Mouse (Mus musculus) B cell, adult 62 days (primary cell): ENCODE data around the gene A030005K14Rik. TPM values are rescaled to one million over a fixed set of nuclear protein-coding genes. Genes with fewer than 3 reads are reported as not detected.

ENCODE experiments used
- total RNA-seq: library from RNA; stranded (reverse); gene quantifications from 4 replicates; pipeline ENCODE4 v1.2.4, GENCODE M21; 2023

A030005K14Rik gene
- not detected in 4 replicates for total RNA-seq

GRCm38 (mm10) chr1:83059278-83059677, at the start of gene A030005K14Rik:
TSS of gene A030005K14Rik (minus strand) at chr1:83059378.

GRCm38 (mm10) chr1:83060643-83061042, 1.5 kb upstream of the A030005K14Rik start, which contains the start of gene Krtap28-13:
TSS of gene Krtap28-13 (plus strand) at chr1:83060930.

GRCm38 (mm10) chr1:83044882-83045427, 14.2 kb downstream of the A030005K14Rik start, which contains the start of gene Gm47969:
TSS of gene Gm47969 (plus strand) at chr1:83044932.

GRCm38 (mm10) chr1:83042380-83042779, 16.8 kb downstream of the A030005K14Rik start, which contains the start of gene Krtap28-10:
TSS of gene Krtap28-10 (minus strand) at chr1:83042480.

GRCm38 (mm10) chr1:83038109-83038672, 21.0 kb downstream of the A030005K14Rik start, which contains the start of gene Slc19a3:
TSS of gene Slc19a3 (minus strand) at chr1:83038448.

Other genes with a start within 250 kb of the A030005K14Rik start
- gene Agfg1, start 219.9 kb downstream of the A030005K14Rik start, total RNA-seq: 52.8 to 57.3 TPM (median 55.1 TPM) in 4 replicates
- 0.72 to 1.8 TPM (median 1.4 TPM) in 4 replicates for gene A030005L19Rik, start 146.1 kb downstream of the A030005K14Rik start, total RNA-seq
- not detected in 4 replicates for gene A030014E15Rik, start 134.5 kb downstream of the A030005K14Rik start, total RNA-seq
- gene Gm6217, start 128.0 kb downstream of the A030005K14Rik start, total RNA-seq: not detected in 4 replicates
- not detected in 4 replicates for gene A030003K21Rik, start 116.0 kb downstream of the A030005K14Rik start, total RNA-seq
- gene Gm7544, start 103.4 kb downstream of the A030005K14Rik start, total RNA-seq: not detected in 4 replicates
- not detected in 4 replicates for gene Gm47955, start 99.1 kb downstream of the A030005K14Rik start, total RNA-seq
- not detected in 4 replicates for gene Gm47959, start 58.8 kb downstream of the A030005K14Rik start, total RNA-seq
- gene Slc19a3, start 20.9 kb downstream of the A030005K14Rik start, total RNA-seq: not detected in 4 replicates
- not detected in 4 replicates for gene Krtap28-10, start 16.9 kb downstream of the A030005K14Rik start, total RNA-seq
- not detected in 4 replicates for gene Gm47969, start 14.4 kb downstream of the A030005K14Rik start, total RNA-seq
- gene Krtap28-13, start 1.6 kb upstream of the A030005K14Rik start, total RNA-seq: not detected in 4 replicates
- not detected in 4 replicates for gene Ccl20, start 57.4 kb upstream of the A030005K14Rik start, total RNA-seq
- not detected in 4 replicates for gene Daw1, start 100.4 kb upstream of the A030005K14Rik start, total RNA-seq